Mouse (Mus musculus) heart, adult 11 months (tissue): ENCODE results near the gene Paics.
"Not testable (repeated sequence)": the region's sequence is repeated elsewhere in the genome, so short reads cannot be mapped to it uniquely, and the experiment has no call there.

Source experiments
- DNase-seq: peaks from one replicate; pipeline ENCODE4 v3.0.0; 2022

The Paics gene

DNA sequence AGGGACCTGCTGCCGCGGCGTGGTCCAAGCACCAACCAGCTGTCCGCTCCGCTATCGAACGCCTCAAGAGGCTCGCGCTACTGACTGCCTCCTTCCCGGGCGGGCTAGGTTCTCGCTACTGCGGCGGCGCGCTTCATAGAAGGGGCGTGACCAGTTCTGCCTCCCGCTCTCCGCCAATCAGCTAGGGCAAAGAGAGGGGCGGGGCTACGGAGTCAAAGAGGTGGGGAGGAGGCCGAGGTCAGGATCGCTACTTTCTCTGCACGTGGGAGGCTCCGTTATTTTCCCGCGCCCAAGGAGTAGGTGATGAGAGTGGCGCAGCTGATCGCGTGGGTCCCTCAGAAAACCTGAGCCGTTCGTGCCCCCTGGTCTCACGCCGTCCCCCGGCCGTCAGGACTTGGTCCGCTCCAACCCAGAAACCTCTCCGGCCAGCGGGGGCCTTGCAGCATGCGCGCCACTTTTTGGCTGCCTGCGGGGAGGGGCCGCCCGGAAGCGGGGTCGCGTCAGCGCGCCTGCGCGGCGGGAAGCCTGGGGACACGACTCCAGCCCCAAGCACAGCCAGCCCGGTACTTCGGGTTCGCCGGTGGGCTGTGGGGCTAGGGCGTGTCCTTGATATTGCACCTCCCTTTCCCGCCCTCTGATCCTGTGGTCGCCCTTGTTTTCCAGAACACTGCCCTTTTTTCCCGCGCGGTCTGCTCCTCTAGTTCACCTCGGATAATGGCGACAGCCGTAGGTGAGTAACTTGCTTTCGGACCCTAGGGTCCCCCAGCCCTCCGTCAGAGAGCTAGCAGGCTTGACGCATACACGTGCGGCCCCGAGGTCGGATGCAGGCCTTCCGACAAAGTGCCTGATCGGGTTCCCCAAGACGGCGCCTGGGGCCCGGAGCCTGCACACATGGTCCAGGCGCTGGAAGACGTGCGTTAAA lies at the start of gene Paics, which contains the start of gene Ppat:
TSS of gene Paics (plus strand) at position 202 of the 922 bp plus-strand sequence.
TSS of gene Ppat (minus strand) at position 473 of the 922 bp plus-strand sequence.
- peak; percentile 100 for DNase-seq

DNA sequence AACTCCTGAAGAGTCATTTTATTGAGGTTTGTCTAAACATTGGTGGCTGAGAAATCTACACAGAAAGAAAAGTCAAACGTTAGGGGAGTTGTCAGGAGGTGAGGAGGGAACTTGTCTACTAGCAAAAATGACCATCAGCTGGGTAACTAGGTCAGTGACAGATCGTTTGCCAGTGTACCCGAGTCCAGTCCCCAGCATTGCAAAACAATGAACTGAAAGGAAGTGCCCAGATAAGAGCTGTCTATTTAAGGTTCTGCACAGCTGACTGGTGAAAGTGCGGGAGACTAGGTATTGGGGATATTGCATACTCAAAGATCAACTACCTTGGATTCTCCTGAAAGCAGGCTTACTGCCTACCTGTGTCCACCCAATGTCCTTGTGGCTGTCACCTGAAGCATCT lies 49.0 kb upstream of the Paics start:
- DNase-seq: no peak

DNA sequence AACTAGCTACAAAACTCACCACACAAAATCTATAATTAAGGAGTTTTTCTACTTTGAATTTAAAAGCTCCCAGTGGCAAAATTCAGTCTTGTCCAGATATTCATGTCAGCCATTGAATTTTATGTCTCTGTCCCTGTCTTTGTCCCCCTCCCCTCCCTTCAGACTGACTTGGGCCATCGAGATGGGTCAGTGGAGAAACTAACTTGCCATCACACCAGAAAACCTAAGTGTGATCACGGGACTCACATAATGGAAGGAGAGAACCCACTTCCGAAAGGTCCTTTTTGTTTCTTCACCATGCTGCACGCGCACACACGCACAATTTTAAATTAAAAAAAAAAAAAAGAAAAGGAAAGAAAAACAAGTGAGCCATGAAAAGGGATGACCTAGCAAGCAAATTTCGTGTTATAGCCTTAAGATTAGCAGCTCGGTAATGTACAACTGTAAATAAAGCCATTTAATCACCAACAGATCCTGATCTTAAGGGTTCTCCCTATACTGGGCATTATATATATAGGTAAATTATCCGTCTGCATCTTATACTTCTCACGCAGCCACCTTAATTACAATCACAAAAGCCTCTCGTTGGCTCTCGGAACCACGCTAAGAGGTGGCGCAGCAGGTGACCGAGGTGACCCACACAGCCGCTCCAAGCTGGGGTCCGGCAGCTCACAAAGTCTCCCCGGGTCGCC lies 46.2 kb upstream of the Paics start:
- DNase-seq: no peak

DNA sequence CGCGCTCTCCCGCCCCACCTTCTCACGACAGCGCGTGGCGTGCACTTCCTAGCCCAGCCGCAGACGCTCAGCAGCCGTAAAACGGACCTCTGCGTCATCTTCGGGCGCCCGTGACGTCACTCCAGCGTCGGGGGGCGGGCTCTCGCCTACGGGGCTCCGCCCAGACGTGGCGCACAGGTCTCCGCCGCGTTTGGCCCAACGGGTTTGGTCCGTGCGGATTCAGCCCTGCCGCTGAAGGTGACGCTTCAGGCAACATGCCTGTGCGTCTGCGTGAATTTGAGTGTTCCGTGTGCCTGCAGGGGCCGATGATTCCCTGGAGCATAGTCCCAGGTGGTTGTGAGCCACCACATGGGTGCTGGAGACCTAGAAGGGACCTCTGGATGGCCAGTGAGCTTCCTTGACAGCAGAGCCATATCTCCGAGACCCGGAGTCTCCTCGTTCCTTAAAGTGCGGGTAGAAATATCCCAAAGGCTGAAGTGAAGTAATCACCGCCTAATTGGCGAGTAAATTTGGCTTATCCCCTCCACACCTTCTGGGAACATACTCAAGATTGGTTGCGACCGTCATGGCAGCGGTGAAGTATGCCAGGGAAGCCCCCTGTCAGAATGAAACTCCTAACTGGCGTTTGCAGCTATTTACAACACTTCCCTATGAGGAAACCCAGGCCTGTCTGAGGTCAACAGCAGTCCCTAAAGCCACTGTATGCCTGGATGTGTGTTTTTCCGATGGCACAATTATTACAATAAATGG lies 45.5 kb upstream of the Paics start, which contains the start of gene Aasdh:
TSS of gene Aasdh (minus strand) at position 110 of the 750 bp plus-strand sequence.
- peak; percentile 99 for DNase-seq

DNA sequence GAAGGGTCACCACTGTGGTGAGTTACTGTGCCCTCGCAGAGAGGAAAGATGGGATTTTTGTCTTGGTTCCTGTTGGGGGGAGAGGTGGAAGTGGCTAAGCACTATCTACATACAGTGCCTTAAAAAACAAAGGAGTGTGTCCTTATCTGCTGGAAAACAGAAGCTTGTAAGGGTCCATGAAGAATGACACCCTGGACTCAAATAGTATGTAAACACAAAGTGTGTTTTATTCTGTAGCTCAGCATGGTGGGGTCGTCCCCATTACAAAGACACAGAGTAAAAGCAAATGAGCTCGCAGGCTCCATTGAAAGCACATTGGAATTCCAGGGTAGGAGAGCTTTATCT lies 45.0 kb upstream of the Paics start:
- no peak for DNase-seq

DNA sequence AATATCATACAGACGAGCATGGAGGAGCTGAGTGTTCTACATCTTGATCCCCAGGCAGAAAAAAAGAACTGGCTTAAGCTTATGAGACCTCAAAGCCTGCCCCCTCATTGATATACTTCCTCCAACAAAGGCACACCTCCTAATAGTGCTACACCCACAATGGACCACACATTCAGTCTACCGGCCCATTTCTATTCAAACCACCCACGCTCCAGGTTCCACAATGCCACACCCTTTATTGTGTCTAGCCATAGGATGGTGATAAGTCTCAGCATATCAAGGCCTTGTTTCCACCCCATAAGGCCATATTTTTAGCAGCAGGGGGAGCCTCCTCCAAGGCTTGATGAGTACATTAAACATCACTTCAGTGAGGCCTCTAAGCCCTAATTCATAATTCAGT lies 40.3 kb upstream of the Paics start:
- no peak for DNase-seq

DNA sequence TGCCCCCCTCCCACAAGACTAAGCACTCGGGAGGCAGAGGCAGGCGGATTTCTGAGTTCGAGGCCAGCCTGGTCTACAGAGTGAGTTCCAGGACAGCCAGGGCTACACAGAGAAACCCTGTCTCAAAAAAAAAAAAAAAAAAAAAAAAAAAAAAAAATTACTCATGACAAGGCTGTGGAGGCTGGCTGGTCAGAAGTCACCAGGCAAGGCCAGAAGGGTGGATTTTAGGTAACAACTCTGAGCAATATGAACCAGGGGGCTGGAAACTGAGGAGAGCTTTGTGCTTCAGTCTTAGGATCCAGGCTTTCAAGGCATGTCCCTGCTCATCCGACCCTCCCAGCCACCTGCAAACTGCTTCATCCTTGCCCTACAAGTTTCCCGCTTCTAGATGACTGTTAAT lies 38.6 kb upstream of the Paics start:
- DNase-seq: not testable (repeated sequence)

DNA sequence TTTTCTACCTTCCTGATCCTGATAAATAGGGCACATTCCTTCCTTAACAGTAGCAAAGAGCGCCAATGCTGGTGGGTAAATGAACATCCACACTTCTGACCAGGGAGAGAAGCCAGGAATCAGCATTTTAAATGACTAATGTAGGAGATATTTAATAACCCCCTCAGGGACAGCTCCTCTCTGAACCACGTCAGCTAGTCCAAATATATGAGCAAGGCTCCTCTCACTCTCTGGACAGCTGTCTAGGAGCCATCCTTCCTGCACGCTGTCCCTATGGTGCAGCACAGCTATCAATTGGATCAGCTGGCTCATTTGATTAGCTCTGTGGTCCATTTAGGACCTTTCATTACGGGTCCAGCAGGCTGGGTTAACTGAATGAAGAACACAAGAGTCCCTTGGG lies 28.3 kb upstream of the Paics start:
- no peak for DNase-seq

DNA sequence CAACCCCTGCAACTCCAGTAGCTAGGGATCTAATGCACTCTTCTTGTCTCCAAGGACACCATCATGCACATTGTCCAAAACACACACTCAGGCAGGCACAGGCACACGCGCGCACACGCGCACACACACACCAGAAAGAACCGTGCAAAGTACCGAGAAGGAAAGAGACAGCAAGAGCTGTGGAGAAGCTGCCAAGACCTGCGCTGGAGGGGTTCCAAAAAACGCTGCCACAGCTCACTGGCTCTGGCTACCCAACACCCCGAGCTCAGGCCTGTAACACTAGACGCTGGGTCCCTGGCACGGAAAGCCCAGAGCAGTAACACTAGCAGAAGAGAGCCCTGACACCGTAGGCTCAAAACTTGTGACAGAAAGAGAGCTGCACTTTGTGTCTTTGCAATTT lies 27.7 kb upstream of the Paics start:
- DNase-seq: peak; percentile 97

DNA sequence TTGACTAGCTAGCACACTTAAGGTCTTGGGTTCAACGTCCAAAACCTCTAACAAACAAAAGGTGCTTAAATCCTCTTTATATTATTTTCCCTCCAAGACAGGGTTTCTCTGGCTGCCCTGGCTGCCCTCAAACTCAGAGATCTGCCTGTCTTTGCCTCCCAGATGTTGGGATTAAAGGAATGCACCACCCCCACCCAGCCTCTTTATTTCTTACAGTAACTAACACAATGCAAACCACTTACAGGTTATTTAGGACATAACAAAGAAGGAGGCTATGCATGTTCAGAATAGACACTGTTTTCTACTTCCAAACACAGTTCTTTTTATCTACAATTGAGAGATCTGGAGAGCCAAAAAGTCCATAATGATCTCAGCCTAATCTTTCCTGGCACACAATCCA lies 26.8 kb upstream of the Paics start:
- no peak for DNase-seq

DNA sequence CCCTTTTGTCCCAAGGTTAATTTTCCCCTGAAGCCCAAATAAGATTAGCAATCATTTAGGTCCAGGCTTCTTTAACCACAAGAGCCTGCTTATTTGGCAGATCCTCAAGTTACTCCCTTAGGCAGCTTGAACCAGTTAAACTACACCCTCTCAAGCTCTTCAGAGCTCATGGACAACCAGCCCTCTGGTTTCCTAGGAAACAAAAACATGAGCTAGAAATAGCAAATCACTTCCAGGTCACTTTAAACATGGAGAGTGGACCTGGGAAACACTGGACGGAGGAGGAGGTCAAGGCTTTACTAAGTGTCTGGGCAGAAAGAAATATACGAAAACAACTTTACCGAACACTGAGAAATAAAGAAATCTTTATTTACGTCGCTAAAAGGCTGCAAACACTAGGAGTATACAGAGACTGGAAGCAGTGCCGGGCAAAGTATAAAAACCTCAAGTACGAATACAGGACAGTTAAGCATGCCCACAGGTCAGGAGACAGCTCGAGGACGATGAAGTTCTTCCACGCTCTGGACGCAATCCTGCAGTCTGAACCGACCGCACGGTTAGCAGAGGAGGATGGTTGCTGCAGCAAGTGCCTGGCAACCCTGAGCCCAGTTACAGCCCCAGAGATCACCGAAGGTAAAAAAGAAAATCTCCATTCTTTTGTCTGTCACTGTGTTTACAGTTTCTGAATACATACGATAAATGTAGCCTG lies 22.8 kb upstream of the Paics start:
- peak; percentile 95 for DNase-seq

DNA sequence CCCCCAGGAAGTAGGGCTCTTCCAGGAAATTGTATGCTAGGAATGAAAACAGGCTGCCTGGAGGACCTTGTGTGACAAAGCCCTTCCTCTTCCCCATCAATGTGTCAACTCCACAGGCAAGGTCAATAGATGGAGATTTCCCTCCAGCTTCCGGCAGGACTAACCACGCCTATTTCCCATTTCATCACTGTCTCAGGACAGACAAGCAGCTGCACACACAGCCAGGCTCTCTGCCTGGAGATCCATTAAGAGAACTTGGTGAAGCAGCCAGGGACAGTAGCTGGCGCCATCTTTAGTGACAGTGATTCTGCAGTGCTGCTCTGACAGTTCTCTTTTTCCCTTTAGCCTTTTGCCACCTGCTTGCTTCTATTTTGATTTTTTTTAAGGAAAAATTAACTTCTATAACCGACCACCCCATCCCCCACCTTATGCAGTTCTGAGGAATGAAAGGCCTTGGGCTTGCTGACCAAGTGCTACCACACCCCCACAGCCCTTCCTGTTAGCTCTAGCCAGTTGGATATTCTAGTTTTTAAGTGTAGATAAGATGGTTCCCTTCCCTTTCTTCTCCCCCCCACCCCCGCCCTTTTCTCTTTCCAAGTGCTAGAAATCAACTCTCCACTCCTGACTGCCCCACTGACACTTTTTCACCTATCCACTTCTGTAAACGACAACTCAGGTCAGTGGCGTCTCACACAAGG lies 21.8 kb upstream of the Paics start:
- DNase-seq: peak; percentile 95

DNA sequence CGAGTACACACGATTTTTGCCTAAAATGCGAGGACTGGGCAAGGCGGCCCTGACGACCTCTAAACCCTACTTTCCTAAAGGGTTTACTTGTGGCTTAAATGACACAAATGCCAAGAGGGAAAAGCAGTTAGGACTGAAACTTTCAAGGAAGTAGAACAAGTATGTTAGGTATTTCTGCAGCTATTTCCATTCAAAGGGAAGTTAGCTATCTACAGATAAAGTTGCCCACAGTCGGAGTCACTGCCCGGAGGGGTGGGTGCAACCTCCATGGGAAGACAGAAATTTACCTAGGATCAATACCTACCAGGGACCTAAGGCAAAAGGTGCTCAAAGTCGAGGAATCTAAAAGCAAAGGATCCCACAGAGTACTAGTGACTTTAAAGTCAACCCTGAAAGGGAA lies 11.4 kb upstream of the Paics start:
- no peak for DNase-seq

DNA sequence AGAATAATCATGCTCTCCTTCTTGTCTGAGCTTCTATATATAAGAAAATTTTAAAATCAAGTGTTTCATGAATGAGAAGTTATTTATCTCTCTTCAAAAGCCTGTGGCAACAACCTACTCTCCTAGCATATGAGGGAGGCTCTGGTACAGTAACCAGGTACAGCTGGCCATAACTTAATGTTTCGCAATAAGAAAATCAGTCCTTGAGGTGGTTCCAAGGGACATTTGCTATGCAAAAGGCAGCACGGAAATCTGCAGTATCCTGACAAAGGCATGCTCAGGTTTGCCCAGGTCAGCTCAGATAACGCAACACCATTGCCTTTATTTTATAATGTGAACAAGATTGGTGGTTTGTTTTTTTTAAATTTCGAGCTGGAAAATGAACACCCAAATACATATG lies 9.1 kb upstream of the Paics start:
- no peak for DNase-seq

DNA sequence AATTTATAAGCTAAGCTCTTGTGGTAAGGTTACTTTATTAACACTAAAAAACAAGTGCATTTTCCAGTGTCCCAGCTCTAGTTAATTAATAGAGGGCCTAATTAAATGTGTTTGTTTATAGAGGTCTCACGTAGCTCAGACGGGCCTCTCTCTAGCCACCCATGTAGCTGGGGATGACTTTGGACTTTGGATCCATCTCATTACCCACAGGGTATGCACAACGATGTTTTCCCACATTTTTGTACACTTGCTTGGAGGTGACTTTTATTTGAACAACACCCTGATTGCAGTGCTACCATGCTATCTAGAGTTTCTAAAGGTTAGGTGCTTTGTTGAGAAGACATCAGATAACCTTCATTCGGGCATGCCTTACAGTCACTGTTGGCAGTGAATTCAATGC lies 8.6 kb upstream of the Paics start:
- DNase-seq: no peak

DNA sequence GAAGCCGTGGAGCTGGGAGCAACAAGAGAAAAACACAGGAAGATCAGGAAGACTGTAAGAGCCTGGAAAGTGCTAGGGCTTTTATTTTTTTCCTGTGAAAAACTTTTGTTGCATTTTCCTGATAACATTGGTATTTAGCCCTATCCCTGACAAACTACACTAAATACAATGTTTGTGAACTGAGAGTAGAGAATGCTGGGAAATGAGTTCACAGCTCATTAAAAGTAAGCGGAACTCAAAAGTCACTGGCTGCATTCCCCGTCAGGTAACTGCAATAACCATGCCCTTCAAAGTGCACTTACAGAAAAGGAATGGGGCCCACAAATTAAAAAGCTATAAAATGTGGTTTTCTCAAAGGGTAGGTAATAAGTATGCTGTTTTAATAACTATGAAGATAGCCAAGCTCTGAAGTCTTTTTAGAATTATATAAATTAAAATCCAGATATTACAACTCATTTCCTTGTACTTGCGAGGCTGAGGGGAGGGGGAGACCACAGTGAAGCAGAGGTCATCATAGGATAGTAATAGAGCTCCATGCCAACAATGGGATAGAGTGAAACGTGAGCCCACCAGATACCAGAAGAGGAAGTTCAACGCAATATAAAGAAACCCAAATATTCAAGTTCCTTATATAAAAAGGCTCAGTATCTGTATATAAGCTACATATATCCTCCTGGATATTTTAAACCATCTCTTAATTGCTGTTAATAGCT lies 6.0 kb upstream of the Paics start:
- no peak for DNase-seq

DNA sequence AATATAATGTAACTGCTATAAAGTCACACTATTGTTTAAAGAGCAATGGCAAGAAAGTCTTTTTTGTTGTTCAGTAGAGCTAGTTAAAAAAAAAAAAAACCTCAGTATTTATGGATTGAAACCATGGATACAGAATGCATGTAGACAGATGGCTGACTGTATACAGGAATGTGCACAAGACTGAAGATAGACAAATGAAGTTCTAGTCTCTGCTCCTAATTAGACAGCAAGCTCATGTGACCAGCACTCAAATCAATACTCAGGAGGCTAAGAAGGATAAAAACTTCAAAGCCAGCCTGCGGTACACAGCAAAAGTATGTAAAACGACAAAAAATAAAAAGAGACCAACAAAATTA lies 5.5 kb upstream of the Paics start:
- DNase-seq: no peak

DNA sequence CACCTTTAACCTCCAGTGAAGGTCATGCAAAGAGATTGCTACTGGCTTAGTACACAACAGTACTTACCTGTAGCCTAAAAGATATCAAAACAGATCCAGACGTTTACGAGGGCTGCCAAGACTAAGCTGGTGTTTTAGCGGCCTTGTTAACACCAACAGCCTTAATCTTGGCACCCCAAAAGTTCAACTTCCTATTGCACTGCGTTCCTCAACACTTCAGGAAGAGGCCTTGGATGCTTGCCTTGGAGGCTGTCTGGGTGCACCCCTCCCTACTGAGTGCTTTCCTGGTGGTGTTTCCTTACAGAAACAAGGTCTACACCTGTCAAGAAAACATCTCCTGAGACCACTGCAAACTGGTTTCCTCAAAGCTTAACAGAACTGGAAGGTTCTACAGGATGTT lies 4.0 kb upstream of the Paics start:
- DNase-seq: peak; percentile 90

DNA sequence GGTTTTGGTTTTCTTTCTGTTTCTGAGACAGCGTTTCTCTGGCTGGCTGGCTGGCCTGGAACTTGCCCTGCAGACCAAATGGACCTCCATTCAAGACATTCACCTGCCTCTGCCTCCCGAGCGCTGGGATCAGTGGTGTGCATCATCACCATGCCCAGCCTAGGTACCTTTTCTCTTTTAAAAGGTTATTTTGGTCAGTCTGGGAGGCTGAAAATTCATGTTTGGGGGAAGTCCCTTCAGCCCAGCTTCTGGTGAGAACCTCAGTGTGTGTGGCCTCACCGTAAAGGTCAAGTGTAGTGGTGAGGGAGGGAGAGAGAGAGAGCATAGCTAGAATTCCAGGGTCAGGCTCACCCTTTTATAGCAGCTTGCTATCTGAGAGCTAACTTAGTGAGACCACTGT lies 3.3 kb upstream of the Paics start:
- peak; percentile 76 for DNase-seq

DNA sequence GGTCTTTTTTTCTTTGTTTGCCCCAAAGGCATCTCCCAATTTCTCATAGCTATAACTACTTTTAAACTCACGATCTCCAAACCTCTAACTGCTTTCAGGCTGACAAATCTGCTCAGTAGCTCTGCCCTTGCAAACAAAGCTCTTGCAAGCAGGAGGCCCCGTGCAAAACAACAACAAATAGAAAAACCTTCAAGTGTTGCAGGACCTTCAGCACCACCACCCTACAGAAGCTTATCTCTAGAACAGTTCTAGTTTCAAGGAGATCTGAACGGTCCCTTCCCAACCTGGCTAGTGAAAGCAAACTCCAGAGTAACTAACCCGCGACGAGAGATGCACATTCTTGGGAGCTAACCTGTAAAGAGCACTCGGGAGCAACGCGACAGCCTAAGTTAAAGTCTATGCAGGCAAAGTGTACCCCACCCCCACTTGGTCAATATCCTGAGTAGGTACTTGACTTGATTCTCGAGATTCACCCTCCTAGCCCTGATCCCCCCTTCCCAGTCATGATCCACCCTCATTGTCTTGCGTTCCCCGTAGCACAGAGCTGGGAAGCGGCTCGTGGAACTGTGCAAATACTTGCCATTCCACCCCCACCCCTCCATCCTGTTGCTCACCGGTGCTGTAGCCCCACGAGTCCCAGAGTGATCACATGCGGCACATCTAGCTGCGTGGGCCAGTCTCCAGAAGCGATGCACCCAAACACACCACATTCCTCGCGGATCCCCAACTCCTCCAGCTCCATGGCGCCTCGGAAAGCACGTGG lies 583 bp upstream of the Paics start:
- no peak for DNase-seq
